Mouse (Mus musculus) adrenal gland, adult (tissue): Measurements from ENCODE around the gene Chat.
"Not testable (repeated sequence)": the region's sequence is repeated elsewhere in the genome, so short reads cannot be mapped to it uniquely, and the experiment has no call there.

Experiments used
- DNase-seq, 2 experiments: peaks; one replicate each; pipeline ENCODE4 v3.0.0; 2022 to 2023; ENCODE audit warnings: low spot score in 1 of 2; ENCODE audit not compliant: inconsistent age in 2 of 2

The Chat gene

DNA sequence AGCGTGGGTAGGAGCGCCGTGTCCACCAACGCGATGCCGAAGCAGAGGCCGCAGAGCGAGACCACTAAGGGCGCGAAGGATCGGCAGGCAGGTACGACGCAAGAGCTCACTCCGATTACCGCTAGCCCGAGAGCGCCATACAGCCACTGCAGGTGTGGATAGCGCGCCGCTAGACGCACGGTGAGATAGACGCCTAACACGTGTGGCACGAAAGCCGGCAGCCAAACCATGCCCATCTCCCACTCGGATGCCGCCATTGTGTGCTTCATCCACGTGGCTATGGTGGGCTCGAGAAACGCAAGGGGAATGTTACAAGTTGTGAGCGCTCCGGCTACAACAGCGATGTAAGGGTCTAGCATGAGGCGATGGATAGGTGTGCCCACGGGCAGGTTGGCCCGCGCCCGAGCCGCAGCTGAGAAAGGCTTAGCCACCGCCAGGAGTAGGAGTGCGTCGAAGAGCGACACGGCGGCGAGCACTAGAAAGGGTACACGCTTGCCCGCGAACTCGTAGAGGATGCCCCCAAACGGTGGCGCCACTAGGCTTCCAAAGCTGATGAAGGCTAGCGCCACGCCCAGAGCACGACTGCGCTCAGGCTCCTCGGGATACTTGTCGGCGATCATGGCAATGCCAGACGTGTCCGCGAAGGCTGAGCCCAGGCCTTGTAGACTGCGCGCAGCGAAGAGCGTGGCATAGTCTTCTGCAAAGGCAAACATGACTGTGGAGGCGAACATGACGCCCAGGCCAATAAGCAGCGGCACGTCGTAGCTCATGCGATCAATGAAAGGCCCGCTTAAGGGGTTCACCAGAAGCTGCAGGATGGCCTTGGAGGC is 2.4 kb downstream of the Chat start:
- DNase-seq: no peak

DNA sequence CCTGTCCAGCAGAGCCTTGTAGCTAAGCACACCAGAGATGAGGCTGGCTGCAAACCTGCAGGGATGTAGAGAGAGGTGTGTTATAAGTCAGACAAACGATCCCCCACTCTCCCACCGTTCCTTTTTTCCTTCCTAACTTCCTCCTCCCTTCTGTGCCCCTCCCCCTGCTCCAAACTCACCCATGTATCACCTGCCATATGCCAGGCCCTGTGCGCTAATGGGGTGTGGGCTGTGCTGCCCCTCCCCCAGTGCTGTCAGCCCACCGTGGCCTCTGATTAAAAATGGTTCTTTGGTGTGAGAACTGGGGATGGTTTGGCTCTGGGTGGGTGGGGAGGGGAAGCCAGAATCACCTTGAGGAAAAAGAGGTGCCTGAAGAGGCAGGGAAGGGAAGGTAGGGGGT is 13.2 kb downstream of the Chat start:
- no peak for DNase-seq

DNA sequence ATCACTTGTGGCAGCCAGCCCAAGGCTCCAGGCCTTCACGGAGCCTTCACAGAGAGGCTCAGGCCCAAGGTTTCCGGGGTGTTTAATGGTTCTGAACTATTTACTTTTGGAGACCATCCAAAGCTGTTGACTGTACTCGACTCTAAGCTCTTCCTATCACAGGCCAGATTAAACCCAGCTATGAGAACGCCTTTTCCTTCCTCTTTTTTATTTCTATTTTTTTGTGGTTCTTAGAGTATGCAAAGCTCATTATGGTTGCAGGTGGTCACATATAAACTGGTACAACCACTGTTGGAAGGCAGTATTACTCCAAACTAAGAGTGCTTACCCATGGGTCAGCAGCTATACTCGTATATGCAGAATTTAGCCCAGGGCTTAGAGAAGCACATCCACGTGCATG is 18.8 kb downstream of the Chat start:
- no peak for DNase-seq

DNA sequence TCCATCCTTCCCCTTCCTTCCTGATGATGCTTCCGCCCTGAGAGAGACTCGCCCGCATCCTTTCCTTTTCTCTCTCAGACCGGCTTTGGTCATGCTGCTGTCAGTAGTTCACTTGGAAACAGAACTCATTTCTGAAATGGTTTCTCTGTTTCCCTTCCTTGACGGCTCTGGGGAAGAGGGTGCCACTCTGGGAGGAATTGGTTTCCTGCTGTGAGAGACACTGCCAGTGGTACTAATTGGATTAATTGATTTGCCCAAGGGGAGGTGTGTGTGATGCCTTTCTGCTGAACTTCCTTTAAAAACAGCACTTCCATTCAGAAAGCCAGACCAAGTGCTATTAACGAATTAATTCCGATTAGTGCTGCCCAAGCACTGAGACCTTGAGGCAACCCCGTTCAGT is 22.3 kb downstream of the Chat start:
- no peak for DNase-seq

DNA sequence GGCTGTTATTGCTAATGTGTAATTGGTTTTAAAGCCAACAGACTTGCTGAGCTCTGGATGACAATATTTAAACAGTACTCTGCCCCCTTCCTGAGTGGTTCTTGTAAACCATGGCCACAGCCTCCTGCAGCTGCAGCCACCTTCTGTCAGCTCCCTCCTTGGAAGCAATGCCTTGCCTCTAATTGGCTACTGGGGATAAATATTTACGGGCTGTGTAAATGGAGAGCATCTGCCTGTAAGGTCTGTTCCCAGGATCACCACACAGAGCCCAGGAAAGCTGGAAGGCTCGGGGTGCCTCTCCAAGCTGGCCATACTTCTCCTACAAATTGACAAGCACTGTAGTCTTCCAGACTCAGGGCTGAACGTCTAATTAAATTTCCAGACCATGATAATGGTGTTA is 26.0 kb downstream of the Chat start:
- no peak for DNase-seq

DNA sequence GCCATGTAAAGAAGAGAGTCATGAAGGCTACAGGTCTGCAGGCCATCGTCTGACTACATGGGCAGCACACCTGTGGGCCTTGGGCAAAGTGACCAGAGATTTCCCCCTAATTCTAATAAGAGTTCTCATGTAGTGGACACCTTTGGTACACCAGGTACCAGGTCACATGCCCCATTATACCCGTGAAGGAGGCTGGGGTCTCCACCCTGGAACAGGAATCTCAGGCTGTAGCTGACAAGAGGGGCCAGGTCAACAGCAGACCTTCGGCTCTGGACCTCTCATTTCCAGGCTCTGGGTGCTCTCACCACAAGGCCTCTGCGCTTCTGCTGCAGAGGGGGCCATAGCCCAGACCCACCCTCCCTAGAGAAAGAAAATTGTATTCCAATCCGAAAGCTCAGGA is 26.5 kb downstream of the Chat start:
- no peak for DNase-seq

DNA sequence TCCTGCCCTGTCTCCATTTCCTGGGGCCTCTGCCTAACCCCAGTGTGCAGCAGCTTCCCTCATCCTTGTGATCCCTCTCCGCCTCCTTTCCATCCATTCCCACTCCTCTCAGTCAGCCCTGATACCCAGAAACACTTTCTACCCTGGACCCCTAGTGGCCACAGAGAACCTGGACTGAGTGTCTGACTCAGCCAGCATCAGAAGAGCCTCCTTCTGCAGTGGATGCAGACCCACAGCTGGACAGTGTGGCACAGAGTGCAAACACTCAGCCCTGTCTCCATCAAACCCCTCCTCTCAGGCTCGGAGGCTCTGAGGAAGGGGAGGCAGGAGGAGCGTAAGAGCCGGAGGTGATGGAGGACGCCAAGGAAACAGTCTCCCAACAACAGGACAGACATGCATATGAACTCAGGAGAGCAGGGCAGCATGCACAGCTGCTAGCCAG is 28.4 kb downstream of the Chat start:
- no peak for DNase-seq

DNA sequence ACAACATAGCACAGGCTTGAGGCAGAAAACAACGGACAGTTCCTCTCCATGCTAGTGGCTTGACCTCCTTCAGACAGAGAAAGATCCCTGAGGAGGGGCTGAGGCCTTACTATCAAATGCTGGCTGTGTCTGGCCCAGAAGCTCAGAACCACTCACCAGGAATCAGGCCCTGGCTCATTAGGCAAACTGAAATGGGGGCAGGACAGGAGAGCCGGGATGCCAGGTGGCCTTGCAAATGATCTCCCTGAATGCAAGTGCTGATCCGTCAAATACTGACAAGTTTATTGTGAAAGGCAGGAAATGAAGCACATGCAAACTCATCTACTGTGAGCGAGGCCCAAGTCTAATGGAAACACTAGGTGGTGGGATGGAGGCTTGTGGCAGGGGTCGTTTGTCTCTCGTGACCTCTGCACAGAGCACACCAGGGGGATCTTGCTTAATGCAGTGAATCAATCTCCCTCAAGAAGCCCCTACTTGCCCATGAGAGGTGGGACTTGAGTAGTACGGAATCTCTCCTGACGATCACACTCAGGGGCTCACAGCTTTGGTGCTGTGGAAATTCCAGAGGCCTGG is 36.7 kb downstream of the Chat start:
- DNase-seq: no peak

DNA sequence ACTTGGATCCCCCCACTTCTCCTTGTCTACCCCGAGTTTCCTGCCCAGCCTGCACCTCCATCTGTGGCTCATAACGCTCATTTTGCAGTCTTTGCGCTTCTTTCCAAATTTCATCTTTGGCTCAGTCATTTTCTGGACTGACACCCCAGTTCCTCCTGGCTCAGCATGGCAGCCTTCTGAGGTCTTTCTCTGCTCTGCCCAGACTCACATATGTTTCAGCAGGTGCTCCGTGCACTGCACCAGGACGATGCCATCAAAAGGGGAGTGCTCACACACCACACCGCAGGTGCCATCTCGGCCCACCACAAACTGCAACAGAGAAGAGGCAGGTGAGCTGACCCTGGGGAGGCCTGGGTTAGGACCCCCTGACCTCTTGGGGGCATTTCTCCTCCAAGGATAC is 41.8 kb downstream of the Chat start:
- no peak for DNase-seq

DNA sequence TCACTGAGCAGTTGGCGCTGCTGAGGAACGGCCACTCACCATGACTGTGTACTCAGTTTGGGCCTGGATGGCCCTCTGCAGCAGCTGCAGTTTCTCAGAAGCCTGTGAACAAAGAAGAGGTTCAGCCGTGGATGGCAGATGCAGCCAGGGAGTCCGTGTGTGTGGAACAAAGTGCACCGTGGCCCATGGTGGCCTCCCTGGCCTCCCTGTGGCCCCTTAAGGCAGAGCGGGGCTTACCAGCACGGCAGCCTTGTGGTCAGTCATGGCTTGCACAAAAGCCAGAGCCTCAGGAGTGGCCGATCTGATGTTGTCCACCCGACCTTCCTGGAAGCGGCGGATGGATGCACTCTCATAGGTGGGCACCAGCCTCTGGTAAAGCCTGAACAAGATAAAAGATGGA is 47.0 kb downstream of the Chat start:
- no peak for DNase-seq

DNA sequence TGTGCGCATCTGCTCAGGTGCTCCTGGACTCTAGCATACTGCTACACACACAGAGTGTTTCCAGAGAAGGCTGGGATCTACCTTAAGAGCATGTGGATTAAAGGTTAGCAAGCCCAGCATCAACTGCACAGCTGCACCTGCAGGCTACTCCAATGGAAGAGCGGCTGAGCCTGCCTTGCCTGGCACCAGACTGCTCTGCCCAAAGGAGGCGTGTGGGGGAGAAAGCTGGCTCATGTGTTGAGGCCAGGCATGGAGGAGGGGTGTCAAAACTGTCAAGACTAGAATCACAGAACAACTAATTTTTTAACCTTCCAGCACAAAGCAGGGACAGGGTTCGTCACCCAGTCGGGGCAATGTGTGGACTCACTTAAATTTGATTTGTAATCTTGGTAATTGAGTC is 53.7 kb downstream of the Chat start:
- no peak for DNase-seq

DNA sequence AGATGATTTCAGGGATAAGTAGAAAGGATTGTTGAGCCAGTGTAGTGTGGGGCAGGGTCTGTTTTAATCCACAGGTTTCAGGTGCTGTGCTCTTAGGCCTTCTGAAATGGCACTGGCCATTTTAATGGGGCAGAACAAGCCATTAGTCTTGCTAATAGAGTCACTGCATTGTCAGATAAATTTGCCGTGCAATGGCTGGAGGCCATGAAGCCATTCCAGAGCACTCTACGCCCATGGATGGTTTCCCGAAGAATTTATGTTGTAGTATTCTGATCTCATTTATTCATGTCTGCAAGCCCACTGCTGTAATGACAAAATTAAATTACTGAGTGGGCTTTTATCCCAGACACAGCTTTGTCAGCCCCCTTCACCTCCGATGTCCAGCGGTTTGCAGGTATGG is 55.7 kb downstream of the Chat start:
- no peak for DNase-seq

DNA sequence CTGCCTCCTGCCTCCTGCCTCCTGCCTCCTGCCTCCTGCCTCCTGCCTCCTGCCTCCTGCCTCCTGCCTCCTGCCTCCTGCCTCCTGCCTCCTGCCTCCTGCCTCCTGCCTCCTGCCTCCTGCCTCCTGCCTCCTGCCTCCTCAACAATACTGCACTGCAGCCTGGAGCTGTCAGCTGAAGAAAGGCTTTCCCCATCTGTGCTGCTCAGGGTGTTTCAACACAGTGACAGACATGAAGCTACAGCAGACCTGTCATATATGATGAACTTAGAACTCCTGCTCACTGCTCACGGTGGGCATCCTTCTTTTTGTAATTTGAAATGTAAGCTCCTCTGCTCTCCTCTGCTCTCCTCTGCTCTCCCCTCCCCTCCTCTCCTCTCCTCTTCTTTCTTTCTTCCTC is 60.4 kb downstream of the Chat start:
- DNase-seq: not testable (repeated sequence)

DNA sequence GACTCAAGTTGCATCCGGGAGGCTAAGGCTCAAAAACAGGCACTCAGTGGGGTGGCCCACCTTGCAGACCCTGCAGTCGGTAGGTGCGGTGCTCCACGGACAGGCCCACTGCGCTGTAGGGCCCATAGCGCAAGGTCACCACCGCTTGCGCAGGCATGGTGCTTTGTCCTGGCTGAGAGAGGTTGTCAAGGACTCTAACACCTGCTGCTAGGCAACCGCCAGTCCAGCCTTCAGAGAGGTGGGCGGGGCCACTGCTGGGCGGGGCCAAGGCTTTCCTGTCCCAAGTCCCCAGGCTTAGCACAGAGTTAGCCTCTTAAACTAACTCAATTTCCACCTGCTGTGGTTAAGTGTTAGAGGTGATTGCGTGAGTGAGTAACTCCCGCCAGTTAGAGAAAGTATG is 77.6 kb downstream of the Chat start, which contains the start of gene 1700024G13Rik:
TSS of gene 1700024G13Rik (minus strand) at position 196 of the 400 bp plus-strand sequence.
- peak; percentile 74 to 89 for DNase-seq

DNA sequence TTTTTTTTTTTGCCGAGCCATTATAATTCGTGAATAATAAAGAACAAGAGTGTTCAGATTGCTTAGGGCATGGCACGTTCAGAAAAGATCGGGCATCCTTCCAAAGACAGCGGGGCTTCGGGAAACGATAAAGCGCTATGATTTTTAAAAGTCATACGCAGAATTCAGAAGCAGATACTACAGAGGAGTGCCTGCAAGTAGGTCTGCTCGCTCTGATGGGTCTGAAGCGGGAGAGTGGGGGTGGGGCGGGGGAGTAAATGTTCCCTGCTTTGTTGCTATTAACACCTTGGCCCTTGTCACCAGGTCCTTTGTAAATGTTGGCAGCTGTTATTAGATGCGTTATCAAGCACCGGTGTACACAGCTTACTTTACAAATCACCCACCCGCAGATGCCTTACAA is 84.2 kb downstream of the Chat start:
- no peak for DNase-seq

DNA sequence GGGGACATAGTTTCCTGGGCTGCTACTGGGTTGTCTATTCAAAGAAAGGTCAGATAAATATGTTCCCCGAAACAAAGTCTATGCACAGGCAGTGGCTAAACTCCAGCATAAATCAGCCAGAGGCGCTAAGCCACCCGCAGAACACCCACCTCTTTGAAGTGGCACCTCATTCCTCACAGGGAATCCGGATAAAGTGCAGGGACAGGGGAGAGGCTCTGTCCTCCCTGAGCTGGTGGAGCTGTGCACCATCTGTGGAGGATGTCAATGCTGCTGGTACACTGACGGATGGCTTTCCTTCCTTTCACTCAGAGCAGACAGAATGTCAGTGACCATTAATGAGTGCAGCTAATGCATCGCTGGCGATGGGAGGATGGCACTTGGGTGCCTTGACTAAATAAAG is 84.7 kb downstream of the Chat start:
- DNase-seq: no peak

DNA sequence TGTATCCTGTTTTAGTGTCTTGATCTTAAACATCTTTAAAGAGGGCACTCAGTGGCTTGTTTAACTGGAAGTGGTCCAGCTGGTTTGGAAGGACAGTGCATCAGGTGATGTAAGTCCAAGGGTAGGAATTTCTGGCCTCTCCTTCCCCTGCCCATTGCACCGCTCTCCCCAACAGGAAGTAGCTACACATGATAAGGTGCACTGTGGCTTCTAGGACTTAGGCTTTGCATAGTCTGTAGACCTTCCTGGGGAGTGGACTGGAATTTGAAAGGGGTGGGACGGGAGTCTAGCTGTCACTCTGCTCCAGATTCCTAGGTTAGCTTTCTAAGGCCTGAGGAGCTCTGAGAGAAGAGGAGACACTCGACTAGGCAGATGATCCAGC is 85.7 kb downstream of the Chat start:
- no peak for DNase-seq

DNA sequence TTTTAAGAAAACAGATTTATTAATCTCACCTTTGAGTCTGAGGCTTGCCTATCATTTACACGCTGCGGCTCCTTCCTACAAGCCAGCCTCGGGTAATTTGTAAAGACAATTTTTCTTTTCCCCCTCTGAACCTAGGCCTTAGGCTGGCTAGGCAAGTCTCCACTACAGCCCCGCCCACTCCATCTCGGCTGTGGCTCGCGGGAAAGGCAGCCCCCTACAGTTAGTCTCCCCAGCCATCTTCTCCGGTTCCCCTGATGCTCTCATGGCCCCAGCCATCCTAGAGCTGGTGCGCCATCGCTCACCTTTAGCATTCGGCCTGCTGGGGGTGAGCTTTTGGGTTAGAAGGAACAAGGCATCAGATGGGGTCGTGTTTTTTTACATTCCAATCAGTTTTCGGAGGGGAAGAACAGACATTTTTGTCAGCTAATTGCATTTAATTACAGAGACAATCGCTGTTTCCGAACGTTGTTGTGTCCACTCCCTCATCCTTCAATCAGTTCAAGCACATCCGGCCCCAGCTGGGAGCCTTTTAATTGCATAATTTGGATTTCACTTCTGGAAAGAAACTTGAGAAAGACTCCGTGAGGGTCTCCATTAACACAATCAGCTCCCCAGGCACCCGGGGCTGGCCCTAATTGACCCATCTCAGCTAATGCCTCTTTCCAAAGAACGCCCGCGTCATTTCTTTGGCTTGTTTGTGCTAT is 86.2 kb downstream of the Chat start:
- DNase-seq: no peak

DNA sequence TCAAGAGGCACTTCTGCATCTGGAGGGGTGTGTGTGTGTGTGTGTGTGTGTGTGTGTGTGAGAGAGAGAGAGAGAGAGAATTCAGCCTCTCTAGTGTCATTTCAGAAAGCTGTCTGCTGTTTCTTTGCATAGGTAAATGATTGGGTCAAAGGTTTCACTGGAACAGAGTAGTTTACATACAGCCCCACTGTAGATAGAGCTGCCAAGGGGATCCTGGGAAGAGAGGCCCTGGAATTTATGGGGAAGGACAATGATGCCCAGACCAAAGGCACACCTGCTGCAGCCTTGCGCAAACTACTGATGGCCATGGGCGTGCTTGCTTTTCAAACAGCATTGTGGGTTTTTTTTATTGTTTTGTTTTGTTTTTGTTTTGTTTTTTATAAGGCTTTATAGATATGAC is 93.3 kb downstream of the Chat start:
- DNase-seq: no peak

DNA sequence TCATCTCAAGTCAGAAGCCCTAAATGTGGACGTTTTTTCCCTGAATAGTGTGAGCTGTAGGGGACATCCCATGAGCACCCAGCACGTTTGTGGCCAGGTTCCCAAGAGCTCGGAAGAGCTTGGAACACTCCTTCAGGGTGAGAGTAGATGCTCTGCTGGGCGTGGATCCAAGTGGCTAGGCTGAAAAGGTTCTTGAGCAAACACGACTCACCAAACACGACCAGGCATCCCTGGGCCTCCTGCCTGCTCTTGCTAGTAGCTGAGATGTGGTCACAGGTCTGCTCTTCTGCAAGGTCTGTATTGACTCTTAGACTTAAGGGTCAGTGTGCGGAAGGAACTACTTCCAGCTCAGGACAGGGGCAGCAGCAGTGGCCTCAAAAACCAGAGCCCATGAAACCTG is 96.0 kb downstream of the Chat start:
- no peak for DNase-seq

DNA sequence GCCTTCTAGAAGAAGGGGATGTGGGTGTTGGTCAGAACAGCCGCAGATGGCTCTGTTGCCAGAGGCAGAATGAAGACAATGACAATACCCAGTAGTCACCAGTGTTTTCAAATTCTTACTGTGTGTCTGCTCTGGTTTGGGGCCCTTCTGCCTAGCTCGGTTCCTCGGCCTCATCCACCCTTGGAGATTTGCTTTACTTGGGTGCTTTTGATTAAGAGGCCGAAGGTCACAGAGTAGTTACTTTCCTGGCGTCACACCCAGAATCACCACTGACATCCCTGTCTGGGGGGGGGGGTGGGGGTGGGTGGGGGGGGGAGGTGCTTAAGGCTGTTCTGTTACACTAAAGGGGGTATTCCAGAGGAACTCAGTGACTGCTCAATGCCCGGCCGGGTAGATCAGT is 101.4 kb downstream of the Chat start:
- no peak for DNase-seq
